Mouse (Mus musculus) kidney, adult 2 months (tissue): Measurements from ENCODE around the gene Celf2. TPM values are rescaled to one million over a fixed set of nuclear protein-coding genes. Genes with fewer than 3 reads are reported as not detected.

ENCODE experiments used
- DNase-seq: peaks from one replicate; pipeline ENCODE4 v3.0.0; 2021
- H3K27ac ChIP-seq: fragments of 200-500 bp; 2 replicates; pipeline ENCODE4 v1.5.1; 2012; ENCODE audit warnings: low read depth, low read length, control low read depth, inconsistent platforms; ENCODE audit not compliant: insufficient read depth
- H3K27me3 ChIP-seq: fragments of 200-500 bp; replicated peaks from 2 replicates; pipeline ENCODE4 v1.6.1; 2012; ENCODE audit warnings: mild to moderate bottlenecking, moderate library complexity, low read length, inconsistent platforms; ENCODE audit not compliant: control insufficient read depth, insufficient read depth
- H3K36me3 ChIP-seq: fragments of 200-500 bp; 2 replicates; pipeline ENCODE4 v1.6.1; 2012; ENCODE audit warnings: mild to moderate bottlenecking, moderate library complexity, low read length, inconsistent platforms; ENCODE audit not compliant: control insufficient read depth, insufficient read depth
- H3K4me1 ChIP-seq: fragments of 200-500 bp; 2 replicates; pipeline ENCODE4 v1.6.1; 2011; ENCODE audit warnings: low read length; ENCODE audit not compliant: control insufficient read depth, insufficient read depth
- H3K4me3 ChIP-seq: fragments of 200-500 bp; 2 replicates; pipeline ENCODE4 v1.5.1; 2011; ENCODE audit warnings: mild to moderate bottlenecking, low read depth, low read length, control low read depth; ENCODE audit not compliant: insufficient read depth
- CTCF ChIP-seq: fragments of 200-500 bp; conservative IDR thresholded peaks from 2 replicates; pipeline ENCODE4 v1.5.1; 2011; ENCODE audit warnings: low read depth, mild to moderate bottlenecking, control low read depth, low read length, moderate library complexity, mixed read lengths; ENCODE audit not compliant: insufficient read depth, insufficient read length
- POLR2A ChIP-seq: fragments of 200-500 bp; IDR thresholded peaks from one replicate; pipeline ENCODE4 v1.6.1; 2011; ENCODE audit warnings: low read depth, low read length, control low read depth
- WGBS: fragments of 180-500 bp; shearing (Covaris S2); methylation state at CpG from one replicate; pipeline ENCODE4 v1.1.7; 2018; 5-methylcytosine and 5-hydroxymethylcytosine counted together
- polyA plus RNA-seq: library from polyadenylated mRNA; depleted of rRNA; stranded (reverse); fragments of >200 nt; gene quantifications from 2 replicates; pipeline ENCODE4 v1.2.3, GENCODE M21; 2012

Gene Celf2
- polyA plus RNA-seq, 1 experiment: 11.5 TPM

DNA sequence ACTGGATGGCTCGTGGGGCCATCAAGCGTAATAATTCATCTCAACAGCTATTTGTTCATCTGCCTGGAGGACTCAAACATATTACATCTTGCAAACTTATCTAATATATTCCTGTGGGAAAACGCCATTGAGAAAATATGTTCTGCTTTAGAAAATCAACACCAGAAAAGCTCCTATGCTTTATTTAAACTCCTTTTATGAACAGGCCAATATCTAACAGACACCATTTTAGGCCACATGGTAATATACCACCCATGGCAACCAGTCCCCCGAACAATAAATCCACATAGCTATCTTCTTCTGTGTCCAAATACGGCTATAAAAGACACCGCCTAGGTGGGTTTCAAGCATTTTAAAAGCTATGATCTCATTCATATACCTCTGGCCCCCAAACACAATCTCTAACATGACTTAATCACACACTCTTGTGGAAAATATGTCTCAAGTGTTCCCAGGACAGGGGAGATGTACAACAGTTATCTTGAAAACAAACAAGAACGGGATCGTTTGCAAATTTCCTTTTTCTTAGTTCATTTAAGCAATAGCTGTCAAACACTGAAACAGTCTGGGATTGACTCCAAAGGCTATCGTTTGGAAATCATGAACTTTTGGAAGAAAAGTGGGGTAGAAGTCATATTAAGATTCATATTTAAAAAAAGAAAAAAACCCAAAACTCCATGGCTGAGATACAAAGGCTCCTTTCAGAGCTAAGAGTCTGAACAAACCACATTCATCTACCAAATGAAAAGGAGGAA, 639.2 kb downstream of the Celf2 start:
- Histone ChIP-seq H3K4me1 (no peaks in the 10 kb centered on the region), H3K36me3 (no peaks in the 10 kb centered on the region), H3K4me3 (no peak overlapping the region), H3K27ac (no peak overlapping the region), H3K27me3 (peaks cover 2% of the 10 kb centered on the region)
- TF ChIP-seq POLR2A (no peak), CTCF (no peak)
- 81% methylated on average over 9 of the region's 9 CpGs for WGBS
- DNase-seq: peak; percentile 14

DNA sequence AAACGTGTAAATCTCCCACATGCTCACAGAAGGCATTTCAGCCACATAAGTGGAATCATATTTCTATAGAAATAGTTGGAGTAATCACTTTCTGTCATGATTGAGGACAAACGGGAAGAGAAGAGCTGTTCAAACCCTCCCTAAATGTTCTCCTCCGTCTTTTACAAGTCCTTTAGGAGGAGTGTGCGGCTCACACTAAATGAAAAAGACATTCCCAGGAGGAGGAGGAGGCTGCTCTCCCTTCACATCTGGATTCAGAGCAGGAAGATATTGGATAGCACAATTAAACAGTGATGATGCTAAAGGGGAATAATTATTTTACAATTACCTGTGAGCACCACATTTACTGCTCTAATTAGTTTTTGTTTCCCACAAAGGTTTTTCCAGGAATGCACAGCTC, 642.1 kb downstream of the Celf2 start:
- Histone ChIP-seq H3K4me1 (no peaks in the 10 kb centered on the region), H3K4me3 (no peak overlapping the region), H3K27me3 (peaks cover 2% of the 10 kb centered on the region), H3K36me3 (no peaks in the 10 kb centered on the region), H3K27ac (no peak overlapping the region)
- no peak for TF ChIP-seq POLR2A
- no peak for TF ChIP-seq CTCF
- DNase-seq: no peak
- WGBS: 62% methylated on average over 4 of the region's 4 CpGs

DNA sequence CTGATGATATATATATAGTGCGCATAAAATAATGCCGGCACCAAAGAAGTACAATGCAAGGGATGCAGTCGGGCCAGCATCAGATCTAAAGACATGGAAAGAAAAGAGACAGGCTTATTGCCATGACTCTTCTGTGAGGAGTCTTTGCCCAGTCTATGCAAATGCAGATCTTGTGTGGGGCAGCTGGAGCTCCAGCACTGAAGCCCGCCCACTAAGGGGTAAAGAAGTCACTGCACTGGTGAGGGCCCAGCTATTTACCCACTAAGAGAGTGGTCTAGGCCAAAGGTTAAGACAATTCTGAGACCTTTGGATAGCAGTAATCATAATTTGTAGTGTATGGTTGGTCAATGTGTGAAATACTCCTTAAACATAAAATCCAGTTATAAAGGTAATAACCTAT, 643.6 kb downstream of the Celf2 start:
- Histone ChIP-seq H3K4me3 (no peak overlapping the region), H3K4me1 (no peaks in the 10 kb centered on the region), H3K27ac (no peak overlapping the region), H3K36me3 (no peaks in the 10 kb centered on the region), H3K27me3 (no peaks in the 10 kb centered on the region; the same call in 1 of the 2 replicates)
- TF ChIP-seq POLR2A (no peak), CTCF (no peak)
- DNase-seq: no peak
- WGBS: 96% methylated on average over 4 of the region's 4 CpGs

DNA sequence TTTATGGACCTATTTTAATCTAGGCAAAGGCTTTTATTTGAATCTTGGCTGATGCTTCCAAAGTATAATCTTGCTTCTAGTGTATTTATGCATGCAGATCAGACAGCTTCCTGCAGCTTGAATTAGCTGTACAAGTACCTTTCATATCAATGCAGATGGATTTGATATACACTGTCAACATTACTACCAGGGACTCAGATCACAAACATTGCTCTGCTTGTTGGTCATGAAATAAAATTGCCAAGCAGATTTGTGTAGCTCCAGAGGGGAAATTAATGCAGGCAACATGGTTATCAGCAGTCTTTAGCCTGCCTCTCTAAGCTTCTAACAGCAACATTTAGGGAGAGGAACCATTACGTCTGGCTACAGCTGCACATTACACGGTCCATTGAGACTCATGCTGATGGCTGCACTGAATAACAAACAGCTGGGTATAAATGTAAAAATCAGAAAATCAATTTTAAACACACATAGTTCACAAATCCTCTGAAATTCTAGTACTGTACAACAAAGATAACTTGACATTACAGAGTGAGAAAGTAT, 659.2 kb downstream of the Celf2 start:
- Histone ChIP-seq H3K4me3 (no peak overlapping the region), H3K27ac (no peak overlapping the region), H3K36me3 (no peaks in the 10 kb centered on the region), H3K4me1 (no peaks in the 10 kb centered on the region), H3K27me3 (no peaks in the 10 kb centered on the region)
- WGBS: 50% methylated on average over 2 of the region's 2 CpGs
- TF ChIP-seq POLR2A (no peak), CTCF (no peak)
- no peak for DNase-seq

DNA sequence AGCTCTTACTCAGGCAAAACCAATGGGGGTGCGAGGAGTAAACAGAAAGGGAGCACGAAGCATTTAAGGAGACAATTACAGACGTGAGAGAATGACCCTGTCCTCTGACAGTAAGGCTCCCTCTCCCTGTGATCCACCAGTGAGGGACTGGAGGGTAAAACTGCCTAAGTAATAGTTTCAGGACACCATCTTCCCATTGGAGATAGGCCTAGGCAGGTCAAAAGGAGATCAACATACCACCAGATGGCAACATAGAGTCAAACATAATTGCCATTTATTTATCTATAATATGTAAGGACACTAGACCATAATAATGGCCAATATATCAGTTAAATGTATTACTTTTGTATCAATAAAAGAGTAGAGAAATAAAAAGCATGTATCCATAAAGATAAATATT, 660.0 kb downstream of the Celf2 start:
- peak; percentile 16 for DNase-seq
- H3K36me3 ChIP-seq: no peaks in the 10 kb centered on the region
- TF ChIP-seq POLR2A (no peak), CTCF (no peak)
- H3K27me3 ChIP-seq: no peaks in the 10 kb centered on the region
- H3K4me3 ChIP-seq: no peak overlapping the region
- no peaks in the 10 kb centered on the region for H3K4me1 ChIP-seq
- WGBS: 34% methylated on average over 3 of the region's 3 CpGs
- no peak overlapping the region for H3K27ac ChIP-seq

DNA sequence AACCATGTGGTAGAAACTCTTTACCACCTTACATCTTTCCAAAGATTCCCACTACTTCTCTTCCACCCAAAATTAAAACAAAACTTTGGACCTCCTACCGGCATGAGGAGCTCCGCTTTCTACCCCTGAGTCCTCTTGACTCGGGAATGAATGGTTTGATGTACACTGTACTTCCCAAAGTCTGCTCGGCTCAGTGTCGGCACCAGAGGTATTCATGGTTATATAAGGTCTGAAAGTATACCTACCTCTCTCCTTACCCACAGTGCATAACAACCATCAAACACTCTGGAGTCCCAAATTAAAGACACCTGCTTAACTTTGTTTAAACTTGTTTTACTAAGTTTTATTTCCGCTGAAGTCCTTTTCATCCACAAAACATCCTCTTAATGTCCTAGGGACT, 679.3 kb downstream of the Celf2 start:
- H3K27me3 ChIP-seq: no peaks in the 10 kb centered on the region
- WGBS: 91% methylated on average over 6 of the region's 6 CpGs
- H3K4me3 ChIP-seq: no peak overlapping the region
- no peaks in the 10 kb centered on the region for H3K36me3 ChIP-seq
- TF ChIP-seq CTCF (no peak), POLR2A (no peak)
- no peaks in the 10 kb centered on the region for H3K4me1 ChIP-seq
- H3K27ac ChIP-seq: no peak overlapping the region
- DNase-seq: no peak

DNA sequence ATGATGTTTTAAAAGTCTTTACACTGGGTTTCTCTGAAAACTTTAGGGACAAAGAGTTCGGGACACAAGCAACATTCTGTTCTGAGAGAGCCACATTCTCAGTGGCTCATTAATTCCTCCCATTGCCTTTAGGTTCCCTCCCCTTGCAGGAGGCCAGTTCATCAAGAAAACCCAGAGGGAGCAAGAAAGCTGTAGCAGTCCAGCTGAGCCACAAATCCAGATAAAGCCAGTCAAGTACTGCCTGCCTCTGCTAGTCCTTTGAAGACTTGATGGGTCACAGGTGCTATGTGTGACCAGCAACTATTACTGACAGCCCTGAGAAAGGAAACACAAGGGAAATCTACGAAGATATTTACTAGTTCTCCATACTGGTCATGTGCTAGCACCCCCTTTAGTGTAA, 681.8 kb downstream of the Celf2 start:
- Histone ChIP-seq H3K36me3 (no peaks in the 10 kb centered on the region), H3K27ac (no peak overlapping the region), H3K4me1 (no peaks in the 10 kb centered on the region), H3K27me3 (no peaks in the 10 kb centered on the region), H3K4me3 (no peak overlapping the region)
- peak; percentile 25 for DNase-seq
- TF ChIP-seq CTCF (no peak), POLR2A (no peak)
- WGBS: 40% methylated on average over 2 of the region's 2 CpGs
